Mouse (Mus musculus) C2C12 (cell line): ENCODE results near the gene Zfy1. TPM values are rescaled to one million over a fixed set of nuclear protein-coding genes. Genes with fewer than 3 reads are reported as not detected.
"Not testable (repeated sequence)": the region's sequence is repeated elsewhere in the genome, so short reads cannot be mapped to it uniquely, and the experiment has no call there.

ENCODE experiments used
- H3K27me3 ChIP-seq: one replicate; pipeline ENCODE4 v1.6.1; 2011; ENCODE audit not compliant: control insufficient read depth, insufficient read depth, insufficient read length
- H3K36me3 ChIP-seq: one replicate; pipeline ENCODE4 v1.6.1; 2011; ENCODE audit not compliant: control insufficient read depth, insufficient read depth
- H3K4me3 ChIP-seq: one replicate; pipeline ENCODE4 v1.5.1; 2011; ENCODE audit warnings: mild to moderate bottlenecking, control low read depth; ENCODE audit not compliant: poor library complexity, insufficient read depth, severe bottlenecking
- H3K79me2 ChIP-seq: one replicate; pipeline ENCODE4 v1.6.1; 2011; ENCODE audit not compliant: control insufficient read depth, insufficient read depth
- H3K79me3 ChIP-seq: one replicate; pipeline ENCODE4 v1.6.1; 2011; ENCODE audit warnings: low read depth, control low read depth
- H3ac ChIP-seq: one replicate; pipeline ENCODE3; 2011; ENCODE audit warnings: low read depth; ENCODE audit not compliant: control insufficient read depth, insufficient read length
- CEBPB ChIP-seq: IDR thresholded peaks from one replicate; pipeline ENCODE4 v1.6.1; 2011; ENCODE audit warnings: low read depth, mild to moderate bottlenecking, control low read depth, moderate library complexity
- CTCF ChIP-seq: IDR thresholded peaks from one replicate; pipeline ENCODE4 v1.5.1; 2011; ENCODE audit not compliant: control insufficient read depth, insufficient read depth, insufficient read length
- FOSL1 ChIP-seq: IDR thresholded peaks from one replicate; pipeline ENCODE4 v1.8.0; 2011; ENCODE audit warnings: mild to moderate bottlenecking, low read length; ENCODE audit not compliant: poor library complexity, insufficient read depth, severe bottlenecking
- MAX ChIP-seq: IDR thresholded peaks from one replicate; pipeline ENCODE4 v1.6.1; 2011; ENCODE audit warnings: mild to moderate bottlenecking, control low read depth
- MYOD1 ChIP-seq: IDR thresholded peaks from one replicate; pipeline ENCODE4 v1.6.1; 2011; ENCODE audit warnings: low read depth; ENCODE audit not compliant: control insufficient read depth, insufficient read length
- MYOG ChIP-seq: IDR thresholded peaks from one replicate; pipeline ENCODE4 v1.6.1; 2011; ENCODE audit not compliant: control insufficient read depth, insufficient read length; ENCODE audit errors: extremely low read depth
- USF1 ChIP-seq: IDR thresholded peaks from one replicate; pipeline ENCODE4 v1.6.1; 2011; ENCODE audit warnings: low read depth, mild to moderate bottlenecking, control low read depth, moderate library complexity
- long read RNA-seq, 2 experiments: library from polyadenylated mRNA; unstranded; transcript quantifications; one replicate each; pipeline ENCODE4 v2.0.0; 2019 to 2020
- polyA plus RNA-seq: library from polyadenylated mRNA; unstranded; fragments of >200 nt; fragmentation: generic; extraction: Trizol; gene quantifications from one replicate; pipeline ENCODE4 v1.2.1, GENCODE M21; 2012; ENCODE audit warnings: missing spikeins

The Zfy1 gene
- polyA plus RNA-seq = not detected
- long read RNA-seq, experiment 1 = 0 reads
- long read RNA-seq, experiment 2 = 0 reads

GRCm38 (mm10) chrY:797309-797708 is at the start of gene Zfy1:
Gene Zfy1, minus strand, starts transcription at chrY:797409.
- H3ac ChIP-seq, H3K36me3 ChIP-seq, H3K27me3 ChIP-seq, H3K4me3 ChIP-seq, H3K79me2 ChIP-seq, H3K79me3 ChIP-seq: not testable (repeated sequence)

GRCm38 (mm10) chrY:818396-818795 is 21.2 kb upstream of the Zfy1 start, which contains the start of gene Uba1y:
Gene Uba1y, plus strand, starts transcription at chrY:818649.
- Histone ChIP-seq H3K79me2 (no peaks in the 10 kb centered on the region), H3K79me3 (no peaks in the 10 kb centered on the region), H3ac (no peak within 1 kb of the TSS), H3K27me3 (no peaks in the 10 kb centered on the region), H3K36me3 (no peaks in the 10 kb centered on the region), H3K4me3 (no peak within 1 kb of the TSS)
- no peak for TF ChIP-seq MYOG

- no peaks in the 10 kb centered on the region for H3K27me3 ChIP-seq
- H3ac ChIP-seq = no peak overlapping the region
- H3K79me3 ChIP-seq = no peaks in the 10 kb centered on the region
- TF ChIP-seq CEBPB (no peak), CTCF (no peak), MAX (no peak), MYOG (no peak), USF1 (no peak), MYOD1 (no peak), FOSL1 (no peak)
- H3K4me3 ChIP-seq = no peak overlapping the region
- H3K79me2 ChIP-seq = no peaks in the 10 kb centered on the region
- no peaks in the 10 kb centered on the region for H3K36me3 ChIP-seq
Measured at GRCm38 (mm10) chrY:808991-809661, 11.9 kb upstream of the Zfy1 start.

Other genes starting within 250 kb of the Zfy1 start
- not detected for gene Uba1y, start 21.2 kb upstream of the Zfy1 start, polyA plus RNA-seq
- not detected for gene Kdm5d, start 100.4 kb upstream of the Zfy1 start, polyA plus RNA-seq
- not detected for gene Eif2s3y, start 213.1 kb upstream of the Zfy1 start, polyA plus RNA-seq